Mouse (Mus musculus) thymus, adult 2 months (tissue): ENCODE data around the gene Pold2. TPM values are rescaled to one million over a fixed set of nuclear protein-coding genes. Genes with fewer than 3 reads are reported as not detected.

Experiments
- DNase-seq: peaks from one replicate; pipeline ENCODE4 v3.0.0; 2021
- H3K27ac ChIP-seq: fragments of 200-500 bp; 2 replicates; pipeline ENCODE4 v1.5.1; 2012; ENCODE audit warnings: low read length, control low read depth; ENCODE audit not compliant: control insufficient read depth, insufficient read depth
- H3K27me3 ChIP-seq: fragments of 200-500 bp; 2 replicates; pipeline ENCODE4 v1.6.1; 2012; ENCODE audit warnings: mild to moderate bottlenecking, low read length, moderate library complexity, mixed read lengths; ENCODE audit not compliant: control insufficient read depth, insufficient read depth
- H3K36me3 ChIP-seq: fragments of 200-500 bp; 2 replicates; pipeline ENCODE4 v1.6.1; 2012; ENCODE audit warnings: mild to moderate bottlenecking, low read length, moderate library complexity; ENCODE audit not compliant: control insufficient read depth, insufficient read depth
- H3K4me1 ChIP-seq: fragments of 200-500 bp; replicated peaks from 2 replicates; pipeline ENCODE4 v1.6.1; 2012; ENCODE audit warnings: low read length; ENCODE audit not compliant: control insufficient read depth, insufficient read depth
- H3K4me3 ChIP-seq: fragments of 200-500 bp; 2 replicates; pipeline ENCODE4 v1.5.1; 2012; ENCODE audit warnings: mild to moderate bottlenecking, low read length, control low read depth, moderate library complexity; ENCODE audit not compliant: control insufficient read depth, insufficient read depth
- CTCF ChIP-seq: fragments of 200-500 bp; IDR thresholded peaks from 2 replicates; pipeline ENCODE4 v1.5.1; 2012; ENCODE audit warnings: mild to moderate bottlenecking, control low read depth, low read length, moderate library complexity, borderline replicate concordance; ENCODE audit not compliant: control insufficient read depth, poor library complexity, insufficient read depth; ENCODE audit errors: extremely low read depth
- POLR2A ChIP-seq: fragments of 200-500 bp; IDR thresholded peaks from 2 replicates; pipeline ENCODE4 v1.6.1; 2012; ENCODE audit warnings: mild to moderate bottlenecking, low read length, control low read depth, moderate library complexity; ENCODE audit not compliant: control insufficient read depth, poor library complexity, insufficient read depth; ENCODE audit errors: extremely low read depth
- WGBS: fragments of 180-500 bp; shearing (Covaris S2); methylation state at CpG from one replicate; pipeline ENCODE4 v1.1.7; 2018; 5-methylcytosine and 5-hydroxymethylcytosine counted together
- polyA plus RNA-seq: library from polyadenylated mRNA; depleted of rRNA; stranded (reverse); fragments of >200 nt; gene quantifications from 2 replicates; pipeline ENCODE4 v1.2.3, GENCODE M21; 2012; rRNA removed

The Pold2 gene
- polyA plus RNA-seq, 1 experiment = 309 TPM

GRCm38 (mm10) chr11:5836126-5836525 is 42.0 kb downstream of the Pold2 start:
- no peaks in the 10 kb centered on the region for H3K36me3 ChIP-seq

GRCm38 (mm10) chr11:5835057-5835456 is 43.0 kb downstream of the Pold2 start:
- H3K4me3 ChIP-seq = no peak overlapping the region
- 90% methylated on average over 7 of the region's 7 CpGs for WGBS
- DNase-seq = no peak
- peaks cover 13% of the 10 kb centered on the region for H3K4me1 ChIP-seq
- H3K27me3 ChIP-seq = no peaks in the 10 kb centered on the region
- no peak overlapping the region for H3K27ac ChIP-seq
- H3K36me3 ChIP-seq = no peaks in the 10 kb centered on the region
- TF ChIP-seq POLR2A (no peak), CTCF (no peak)

More at GRCm38 (mm10) chr11:5836126-5836525, 42.0 kb downstream of the Pold2 start:
- no peak overlapping the region for H3K27ac ChIP-seq
- peaks cover 13% of the 10 kb centered on the region for H3K4me1 ChIP-seq
- no peak for DNase-seq
- TF ChIP-seq POLR2A (no peak), CTCF (peak; percentile 38; the same call in 1 of the 2 replicates)
- no peaks in the 10 kb centered on the region for H3K27me3 ChIP-seq
- 67% methylated on average over 1 of the region's 1 CpGs for WGBS
- no peak overlapping the region for H3K4me3 ChIP-seq

DNA sequence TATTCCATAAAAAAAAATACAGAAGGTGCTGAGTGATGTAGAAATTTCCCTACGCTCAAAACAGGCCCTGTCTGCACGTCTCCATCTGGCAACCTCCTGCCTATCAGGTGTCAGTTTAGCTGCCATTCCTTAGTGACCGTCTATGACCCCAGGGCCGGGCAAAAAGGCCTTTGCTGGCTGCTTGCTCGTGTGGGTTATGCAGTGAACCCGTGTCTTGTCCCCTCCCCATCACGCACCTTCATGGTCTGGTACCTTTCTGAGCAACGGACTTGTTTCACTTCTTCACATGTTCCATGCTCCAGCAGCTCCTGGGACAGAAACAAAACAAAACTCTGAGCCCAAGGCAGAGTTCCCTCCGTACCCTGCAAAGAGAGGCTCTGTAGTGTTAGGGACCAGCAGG is 43.6 kb downstream of the Pold2 start:
- TF ChIP-seq CTCF (no peak), POLR2A (no peak)
- Histone ChIP-seq H3K4me1 (peaks cover 17% of the 10 kb centered on the region), H3K27ac (no peak overlapping the region), H3K27me3 (no peaks in the 10 kb centered on the region), H3K4me3 (no peak overlapping the region), H3K36me3 (peaks cover 3% of the 10 kb centered on the region; the same call in 1 of the 2 replicates)
- 91% methylated on average over 9 of the region's 9 CpGs for WGBS
- no peak for DNase-seq

- H3K27ac ChIP-seq = no peak overlapping the region
- H3K36me3 ChIP-seq = peaks cover 4% of the 10 kb centered on the region; the same call in 1 of the 2 replicates
Observed at GRCm38 (mm10) chr11:5829327-5829726, 48.8 kb downstream of the Pold2 start.

GRCm38 (mm10) chr11:5828509-5829191 is 49.4 kb downstream of the Pold2 start:
- Histone ChIP-seq H3K4me3 (no peak overlapping the region), H3K4me1 (peaks cover 7% of the 10 kb centered on the region), H3K36me3 (peaks cover 4% of the 10 kb centered on the region; the same call in 1 of the 2 replicates), H3K27me3 (no peaks in the 10 kb centered on the region), H3K27ac (no peak overlapping the region)
- TF ChIP-seq CTCF = no peak
- TF ChIP-seq POLR2A = no peak
- 80% methylated on average over 11 of the region's 11 CpGs for WGBS
- no peak for DNase-seq

More at GRCm38 (mm10) chr11:5829327-5829726, 48.8 kb downstream of the Pold2 start:
- TF ChIP-seq CTCF (no peak), POLR2A (no peak)
- H3K4me1 ChIP-seq = peaks cover 7% of the 10 kb centered on the region
- H3K27me3 ChIP-seq = no peaks in the 10 kb centered on the region
- WGBS = 31% methylated on average over 12 of the region's 12 CpGs
- H3K4me3 ChIP-seq = no peak overlapping the region
- no peak for DNase-seq

DNA sequence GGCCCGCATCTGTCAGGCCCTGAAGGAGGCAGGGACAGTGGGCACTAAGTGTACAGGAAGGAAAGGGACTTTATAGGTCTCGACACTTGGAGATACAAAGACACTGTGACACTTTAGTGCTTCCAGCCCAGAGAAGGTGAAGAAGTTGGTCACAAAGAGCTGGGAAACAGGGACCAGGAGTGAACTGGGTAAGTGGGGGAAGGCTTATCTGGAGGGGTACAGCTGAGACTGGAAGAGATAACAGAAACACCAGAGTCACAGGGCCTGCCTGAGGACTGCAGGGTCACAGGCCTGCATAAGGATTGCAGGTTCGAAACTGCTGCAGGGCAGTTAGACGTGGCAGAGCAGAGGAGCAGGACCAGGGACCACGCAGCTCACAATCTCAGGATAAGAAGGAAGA is 50.2 kb downstream of the Pold2 start:
- no peaks in the 10 kb centered on the region for H3K27me3 ChIP-seq
- no peak for DNase-seq
- no peak overlapping the region for H3K27ac ChIP-seq
- 99% methylated on average over 5 of the region's 5 CpGs for WGBS
- H3K4me3 ChIP-seq = no peak overlapping the region
- H3K4me1 ChIP-seq = peaks cover 7% of the 10 kb centered on the region
- H3K36me3 ChIP-seq = peaks cover 4% of the 10 kb centered on the region; the same call in 1 of the 2 replicates
- TF ChIP-seq CTCF (no peak), POLR2A (no peak)

GRCm38 (mm10) chr11:5825432-5825831 is 52.7 kb downstream of the Pold2 start:
- Histone ChIP-seq H3K4me1 (peaks cover 7% of the 10 kb centered on the region), H3K36me3 (peaks cover 4% of the 10 kb centered on the region; the same call in 1 of the 2 replicates), H3K27ac (no peak overlapping the region), H3K27me3 (no peaks in the 10 kb centered on the region), H3K4me3 (no peak overlapping the region)
- TF ChIP-seq CTCF = no peak
- no peak for TF ChIP-seq POLR2A
- DNase-seq = no peak

Other genes with a start within 250 kb of the Pold2 start
- gene Mrps24, start 162.6 kb downstream of the Pold2 start, polyA plus RNA-seq = 217 and 219 TPM in 2 replicates
- 22.2 and 22.4 TPM in 2 replicates for gene Urgcp, start 115.9 kb downstream of the Pold2 start, polyA plus RNA-seq
- 121 and 136 TPM in 2 replicates for gene Dbnl, start 89.8 kb downstream of the Pold2 start, polyA plus RNA-seq
- 11.1 and 38.2 TPM in 2 replicates for gene Pgam2, start 74.6 kb downstream of the Pold2 start, polyA plus RNA-seq
- 56.8 and 63.9 TPM in 2 replicates for gene Polm, start 40.3 kb downstream of the Pold2 start, polyA plus RNA-seq
- 18.5 and 22.9 TPM in 2 replicates for gene Aebp1, start 16.3 kb downstream of the Pold2 start, polyA plus RNA-seq
- 19.3 and 68.0 TPM in 2 replicates for gene Myl7, start 20.5 kb upstream of the Pold2 start, polyA plus RNA-seq
- gene Gck, start 71.8 kb upstream of the Pold2 start, polyA plus RNA-seq = 0.58 and 0.68 TPM in 2 replicates
- 85.8 and 101 TPM in 2 replicates for gene Ykt6, start 77.4 kb upstream of the Pold2 start, polyA plus RNA-seq
- gene Camk2b, start 188.1 kb upstream of the Pold2 start, polyA plus RNA-seq = 6.0 and 9.0 TPM in 2 replicates